Mouse (Mus musculus) neural tube, embryonic 13.5 days (tissue): Measurements from ENCODE around the gene Bcl2l11. TPM values are rescaled to one million over a fixed set of nuclear protein-coding genes. Genes with fewer than 3 reads are reported as not detected.

Experiments
- ATAC-seq: fragments of 200-750 bp; cut with Nextera tagmentation; 2 replicates; pipeline ENCODE4 v1.8.0; 2017; ENCODE audit warnings: low read depth, mild to moderate bottlenecking, moderate TSS enrichment, moderate library complexity
- H3K27ac ChIP-seq: fragments of 300-500 bp; sonication (generic); replicated peaks from 2 replicates; pipeline ENCODE4 v1.5.1; 2015; ENCODE audit warnings: moderate library complexity, mild to moderate bottlenecking, inconsistent platforms
- H3K27me3 ChIP-seq: fragments of 300-500 bp; sonication (generic); 2 replicates; pipeline ENCODE4 v1.6.1; 2015; ENCODE audit warnings: mild to moderate bottlenecking, inconsistent platforms
- H3K36me3 ChIP-seq: fragments of 300-500 bp; sonication (generic); 2 replicates; pipeline ENCODE4 v1.6.1; 2015; ENCODE audit warnings: mild to moderate bottlenecking, inconsistent platforms
- H3K4me1 ChIP-seq: fragments of 300-500 bp; sonication (generic); replicated peaks from 2 replicates; pipeline ENCODE4 v1.6.1; 2015; ENCODE audit warnings: inconsistent platforms
- H3K4me2 ChIP-seq: fragments of 300-500 bp; sonication (generic); 2 replicates; pipeline ENCODE4 v1.6.1; 2015; ENCODE audit warnings: inconsistent platforms, mild to moderate bottlenecking, moderate library complexity
- H3K4me3 ChIP-seq: fragments of 300-500 bp; sonication (generic); 2 replicates; pipeline ENCODE4 v1.5.1; 2015; ENCODE audit warnings: mild to moderate bottlenecking, inconsistent platforms
- H3K9ac ChIP-seq: fragments of 300-500 bp; sonication (generic); 2 replicates; pipeline ENCODE4 v1.6.1; 2015; ENCODE audit warnings: moderate library complexity, mild to moderate bottlenecking, inconsistent platforms
- H3K9me3 ChIP-seq: fragments of 300-500 bp; sonication (generic); 2 replicates; pipeline ENCODE4 v1.6.1; 2016; ENCODE audit warnings: inconsistent platforms
- WGBS: fragments of 180-500 bp; shearing (Covaris S2); methylation state at CpG from one replicate; pipeline ENCODE4 v1.1.7; 2015; 5-methylcytosine and 5-hydroxymethylcytosine counted together
- polyA plus RNA-seq: library from polyadenylated mRNA; unstranded; fragments of >200 nt; fragmentation: Nextera tagmentation; extraction: Ambion mirVana; gene quantifications from 2 replicates; pipeline ENCODE4 v1.2.1, GENCODE M21; 2015

The Bcl2l11 gene
- polyA plus RNA-seq, 1 experiment from 2014 or later, result 14.8 TPM

DNA sequence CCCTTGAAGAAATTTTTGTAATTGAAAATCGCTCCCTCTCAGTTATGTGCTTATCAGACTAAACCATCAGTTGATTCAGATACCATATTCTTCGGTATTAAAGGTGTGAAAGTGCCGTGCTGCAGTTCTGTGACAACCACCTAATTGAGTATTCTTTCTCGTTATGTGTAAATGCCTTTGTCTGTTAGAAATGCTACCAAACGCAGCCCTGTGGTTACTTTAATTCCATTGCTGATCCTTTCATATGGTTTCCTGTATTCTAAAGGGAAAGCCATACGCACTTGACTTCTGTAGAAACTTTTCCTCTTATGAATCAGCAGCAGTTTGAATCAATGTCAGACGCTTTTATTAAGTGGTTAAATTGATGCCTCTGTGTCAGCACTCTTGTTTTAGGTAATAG is 8.2 kb upstream of the Bcl2l11 start:
- Histone ChIP-seq H3K4me3 (no peak overlapping the region), H3K9ac (no peak overlapping the region), H3K9me3 (no peaks in the 10 kb centered on the region), H3K4me2 (no peak overlapping the region), H3K27me3 (peaks cover 16% of the 10 kb centered on the region), H3K4me1 (peaks cover 2% of the 10 kb centered on the region), H3K27ac (no peak overlapping the region), H3K36me3 (no peaks in the 10 kb centered on the region)
- ATAC-seq, result no peak
- 77% methylated on average over 7 of the region's 7 CpGs for WGBS

DNA sequence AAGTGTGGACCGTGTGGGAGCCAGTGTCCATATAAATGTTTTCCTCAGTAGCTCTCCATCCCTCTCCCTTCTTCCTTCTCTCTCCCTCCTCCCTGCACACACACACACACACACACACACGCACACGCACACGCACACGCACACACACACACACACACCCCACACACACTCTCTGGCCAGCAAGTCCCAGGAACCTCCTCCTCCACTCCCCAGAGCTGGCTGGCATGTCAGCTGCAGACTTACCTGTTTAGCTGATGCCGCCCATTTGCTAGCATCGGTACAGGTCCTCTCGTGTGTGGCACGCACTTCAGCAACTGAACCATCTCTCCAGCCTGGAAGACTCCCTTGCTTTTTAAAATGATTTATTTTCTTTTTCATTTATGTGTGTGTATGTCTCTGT is 6.9 kb upstream of the Bcl2l11 start:
- Histone ChIP-seq H3K9ac (no peak overlapping the region), H3K9me3 (no peaks in the 10 kb centered on the region), H3K27ac (no peak overlapping the region), H3K4me2 (no peak overlapping the region), H3K27me3 (peaks cover 30% of the 10 kb centered on the region), H3K4me1 (peaks cover 15% of the 10 kb centered on the region), H3K36me3 (no peaks in the 10 kb centered on the region), H3K4me3 (no peak overlapping the region)
- WGBS, result 96% methylated on average over 9 of the region's 9 CpGs
- no peak for ATAC-seq

DNA sequence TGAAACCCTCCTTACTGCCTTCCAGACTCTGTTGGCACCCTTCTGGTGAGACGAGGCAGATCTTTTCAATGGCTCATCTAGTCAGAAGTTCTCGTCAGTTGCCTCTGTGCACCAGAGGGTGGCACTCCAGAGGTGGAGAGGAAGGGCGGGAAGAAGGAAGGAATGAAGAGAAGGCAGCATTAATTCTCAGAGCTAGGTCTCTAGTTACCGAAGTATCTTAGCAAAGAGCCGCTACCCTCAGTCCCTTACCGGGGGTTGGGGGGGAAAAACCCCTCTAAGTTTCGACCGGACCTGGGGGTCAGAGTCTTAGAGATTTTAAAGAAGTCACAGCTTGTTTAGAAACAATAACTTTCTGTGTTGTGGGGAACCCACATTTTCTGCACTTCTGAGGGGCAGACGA is 3.3 kb upstream of the Bcl2l11 start:
- Histone ChIP-seq H3K27me3 (peaks cover 42% of the 10 kb centered on the region), H3K9ac (0 out of 2 replicates have a peak overlapping the region, but pooled peaks have one; percentile 31), H3K9me3 (no peaks in the 10 kb centered on the region), H3K4me2 (peak overlapping the region; percentile 85), H3K4me3 (peak overlapping the region; percentile 64), H3K36me3 (no peaks in the 10 kb centered on the region), H3K27ac (no peak overlapping the region), H3K4me1 (peaks cover 36% of the 10 kb centered on the region)
- WGBS, result 1% methylated on average over 9 of the region's 9 CpGs
- no peak for ATAC-seq

DNA sequence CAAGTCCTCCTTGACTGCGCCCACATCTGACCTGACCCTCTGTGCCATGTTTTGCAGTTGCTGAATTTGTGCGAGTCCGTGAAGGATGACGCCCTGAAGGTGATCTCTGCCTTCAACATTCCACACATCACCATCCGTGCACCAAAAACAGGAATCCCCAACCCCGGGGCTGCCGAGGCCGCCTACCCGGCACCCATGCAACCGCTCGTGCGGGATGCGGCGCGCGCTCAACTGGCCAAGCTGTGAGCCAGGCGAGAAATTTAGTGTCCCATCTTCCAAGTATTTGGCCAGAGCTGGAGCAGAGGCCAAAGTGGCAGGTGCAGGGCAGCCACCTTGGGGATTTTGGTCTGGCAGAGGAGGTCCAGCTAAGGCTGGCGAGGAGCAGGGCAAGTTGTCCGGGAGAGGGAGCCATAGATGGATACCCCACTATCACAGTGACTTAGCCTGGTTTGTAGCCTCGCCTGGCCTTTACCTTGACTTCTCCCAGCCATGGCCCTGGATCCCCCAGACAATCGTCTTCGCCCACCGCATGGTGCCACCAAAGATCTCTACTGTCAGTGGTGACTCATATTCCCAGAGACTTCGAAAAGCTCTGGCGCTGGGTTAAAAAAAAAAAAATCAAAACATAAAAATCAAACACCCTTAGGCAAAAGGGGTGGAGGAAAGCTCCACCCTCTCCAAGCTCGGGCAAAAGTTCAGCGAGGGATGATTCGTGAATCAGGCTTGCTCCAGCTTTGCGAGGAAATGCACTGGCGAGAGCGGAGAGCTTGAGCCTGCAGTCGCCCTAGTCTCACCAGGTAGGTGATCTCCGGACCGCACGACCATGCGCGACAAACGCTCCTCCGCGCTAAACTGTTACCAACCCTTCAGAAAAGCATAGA is 2.7 kb upstream of the Bcl2l11 start:
- H3K36me3 ChIP-seq, result no peaks in the 10 kb centered on the region
- peak overlapping the region; percentile 64 for H3K4me3 ChIP-seq
- 0 out of 2 replicates have a peak overlapping the region, but pooled peaks have one; percentile 31 for H3K9ac ChIP-seq
- H3K4me1 ChIP-seq, result peaks cover 39% of the 10 kb centered on the region
- H3K27ac ChIP-seq, result no peak overlapping the region
- ATAC-seq, result no peak
- whole genome bisulfite sequencing, result 1% methylated on average over 40 of the region's 40 CpGs
- no peaks in the 10 kb centered on the region for H3K9me3 ChIP-seq
- H3K27me3 ChIP-seq, result peaks cover 42% of the 10 kb centered on the region
- peak overlapping the region; percentile 85 for H3K4me2 ChIP-seq

DNA sequence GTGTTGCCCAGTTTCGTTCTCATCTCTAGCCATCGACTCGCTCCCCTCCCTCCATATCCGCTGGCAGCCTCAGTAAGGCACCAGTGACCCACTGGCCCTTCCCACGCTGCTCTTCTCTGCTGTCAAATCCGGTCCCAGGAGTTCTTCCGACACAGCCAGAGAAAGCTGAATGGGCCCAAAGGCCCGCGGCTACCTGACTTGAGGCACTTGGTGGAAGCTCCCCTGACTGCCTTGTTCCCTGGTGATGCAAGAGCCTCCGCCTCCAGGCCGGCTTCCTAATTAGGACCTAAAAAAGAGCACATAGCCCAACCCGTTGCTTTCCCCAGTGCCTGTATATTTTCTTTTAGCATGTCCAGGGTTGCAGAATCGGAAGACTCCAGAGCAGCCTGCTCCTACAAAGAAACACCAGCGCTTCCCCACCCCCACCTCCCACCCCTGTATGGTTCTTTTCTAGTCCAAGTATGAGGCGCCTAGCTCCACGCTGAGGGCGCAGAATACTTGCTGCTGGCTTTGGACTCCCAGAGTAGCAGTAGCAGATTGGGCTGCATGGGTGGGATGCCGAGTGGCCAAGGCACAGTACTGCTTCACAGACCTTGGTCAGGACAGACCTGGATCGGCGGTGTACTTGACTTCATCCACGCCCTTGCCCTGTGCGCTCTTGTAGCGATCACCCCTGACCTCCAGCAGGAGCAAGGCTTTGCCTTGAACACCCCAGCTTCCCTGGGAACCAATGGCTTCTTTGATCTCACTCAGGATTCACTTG is 1.7 kb upstream of the Bcl2l11 start:
- peaks cover 49% of the 10 kb centered on the region for H3K4me1 ChIP-seq
- WGBS, result 4% methylated on average over 23 of the region's 23 CpGs
- no peak overlapping the region for H3K27ac ChIP-seq
- H3K9me3 ChIP-seq, result no peaks in the 10 kb centered on the region
- H3K4me3 ChIP-seq, result peak overlapping the region; percentile 64
- H3K9ac ChIP-seq, result 0 out of 2 replicates have a peak overlapping the region, but pooled peaks have one; percentile 44
- peak overlapping the region; percentile 85 for H3K4me2 ChIP-seq
- no peak for ATAC-seq
- no peaks in the 10 kb centered on the region for H3K36me3 ChIP-seq
- H3K27me3 ChIP-seq, result peaks cover 42% of the 10 kb centered on the region

DNA sequence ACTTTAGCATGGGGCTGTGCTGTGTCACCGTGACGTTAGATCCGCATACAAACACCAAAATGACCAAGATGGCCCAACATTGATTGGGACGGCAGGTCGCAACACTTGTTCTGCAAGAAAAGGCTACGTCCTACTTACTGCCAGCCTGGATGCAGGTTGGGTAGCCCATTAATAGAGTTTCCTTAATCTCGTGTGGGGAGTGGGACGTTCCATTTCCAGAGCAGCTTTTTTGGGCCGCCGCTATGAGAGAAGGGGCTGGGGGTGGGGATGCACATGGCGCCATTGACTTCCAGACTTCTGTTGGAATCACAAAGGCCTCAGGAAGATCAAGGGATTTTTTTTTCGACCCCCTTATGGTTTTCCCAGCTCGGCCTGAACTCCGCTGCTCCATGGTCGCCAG is 1.1 kb upstream of the Bcl2l11 start:
- peaks cover 53% of the 10 kb centered on the region for H3K4me1 ChIP-seq
- no peak overlapping the region for H3K27ac ChIP-seq
- peak overlapping the region; percentile 86 for H3K9ac ChIP-seq
- peaks cover 42% of the 10 kb centered on the region for H3K27me3 ChIP-seq
- H3K36me3 ChIP-seq, result no peaks in the 10 kb centered on the region
- H3K9me3 ChIP-seq, result no peaks in the 10 kb centered on the region
- H3K4me2 ChIP-seq, result peak overlapping the region; percentile 85
- ATAC-seq, result no peak
- 2% methylated on average over 15 of the region's 15 CpGs for WGBS
- H3K4me3 ChIP-seq, result peak overlapping the region; percentile 64

DNA sequence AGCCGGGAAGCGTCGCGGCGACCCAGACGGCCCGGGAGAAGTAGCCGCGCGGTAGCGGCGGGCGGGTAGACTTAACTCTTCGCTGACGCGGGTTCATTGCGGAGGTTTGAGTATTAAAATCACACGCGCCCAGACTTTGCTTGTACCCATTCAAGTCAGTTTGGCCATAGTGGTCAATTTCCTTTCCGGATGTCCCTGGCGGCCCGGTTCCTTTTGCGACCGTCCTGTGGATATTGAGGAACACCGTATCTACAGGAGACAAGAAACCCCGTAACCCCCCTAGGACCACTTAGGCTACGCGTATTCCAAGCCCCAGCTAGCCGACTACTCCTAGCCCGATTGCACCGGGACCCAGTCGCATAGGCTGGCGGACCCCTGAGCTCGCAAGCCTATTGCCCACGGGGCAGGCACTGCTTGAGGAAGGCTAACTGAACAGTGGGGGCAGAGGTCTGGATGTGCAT is 783 bp downstream of the Bcl2l11 start:
- Histone ChIP-seq H3K36me3 (peaks cover 7% of the 10 kb centered on the region), H3K27ac (peak overlapping the region; percentile 80; the same call in 1 of the 2 replicates), H3K9me3 (no peaks in the 10 kb centered on the region), H3K4me1 (peaks cover 68% of the 10 kb centered on the region), H3K4me3 (peak overlapping the region; percentile 64), H3K27me3 (peaks cover 36% of the 10 kb centered on the region), H3K9ac (peak overlapping the region; percentile 86), H3K4me2 (peak overlapping the region; percentile 85)
- ATAC-seq, result peak; percentile 15
- WGBS, result under 1% methylated on average over 35 of the region's 35 CpGs

DNA sequence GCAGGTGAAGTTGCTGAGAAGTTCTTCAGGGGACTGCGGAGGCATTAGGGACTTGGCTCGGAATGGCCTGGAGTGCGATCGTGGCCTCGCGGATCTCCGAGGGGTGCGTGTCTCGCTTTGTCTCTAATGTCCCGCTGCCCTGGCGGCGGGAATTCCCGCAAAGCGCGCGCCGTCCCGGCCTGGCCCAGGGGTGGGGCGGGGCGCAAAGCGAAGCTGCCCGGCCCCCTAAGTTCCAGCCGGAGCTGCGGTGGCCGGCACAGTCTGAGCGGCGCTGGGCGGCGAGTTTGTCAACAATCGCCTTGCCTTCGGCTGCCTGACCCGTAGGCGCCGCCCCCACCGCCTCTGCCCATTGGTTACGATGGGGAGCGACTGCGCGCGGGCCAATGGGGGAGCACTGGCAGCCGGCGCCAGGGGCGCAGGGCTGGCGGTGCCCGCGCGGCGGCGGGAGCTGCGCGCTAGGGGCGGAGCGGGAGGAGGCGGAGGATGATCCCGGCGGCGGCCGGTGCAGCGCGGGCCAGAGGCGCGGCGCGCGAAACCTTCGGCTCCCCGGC is 1.4 kb downstream of the Bcl2l11 start:
- peak overlapping the region; percentile 88 for H3K27ac ChIP-seq
- peaks cover 10% of the 10 kb centered on the region for H3K36me3 ChIP-seq
- H3K4me3 ChIP-seq, result peak overlapping the region; percentile 64
- peak overlapping the region; percentile 86 for H3K9ac ChIP-seq
- peaks cover 30% of the 10 kb centered on the region for H3K27me3 ChIP-seq
- WGBS, result under 1% methylated on average over 67 of the region's 67 CpGs
- peak; percentile 91 for ATAC-seq
- peaks cover 68% of the 10 kb centered on the region for H3K4me1 ChIP-seq
- H3K9me3 ChIP-seq, result no peaks in the 10 kb centered on the region
- H3K4me2 ChIP-seq, result peak overlapping the region; percentile 85

DNA sequence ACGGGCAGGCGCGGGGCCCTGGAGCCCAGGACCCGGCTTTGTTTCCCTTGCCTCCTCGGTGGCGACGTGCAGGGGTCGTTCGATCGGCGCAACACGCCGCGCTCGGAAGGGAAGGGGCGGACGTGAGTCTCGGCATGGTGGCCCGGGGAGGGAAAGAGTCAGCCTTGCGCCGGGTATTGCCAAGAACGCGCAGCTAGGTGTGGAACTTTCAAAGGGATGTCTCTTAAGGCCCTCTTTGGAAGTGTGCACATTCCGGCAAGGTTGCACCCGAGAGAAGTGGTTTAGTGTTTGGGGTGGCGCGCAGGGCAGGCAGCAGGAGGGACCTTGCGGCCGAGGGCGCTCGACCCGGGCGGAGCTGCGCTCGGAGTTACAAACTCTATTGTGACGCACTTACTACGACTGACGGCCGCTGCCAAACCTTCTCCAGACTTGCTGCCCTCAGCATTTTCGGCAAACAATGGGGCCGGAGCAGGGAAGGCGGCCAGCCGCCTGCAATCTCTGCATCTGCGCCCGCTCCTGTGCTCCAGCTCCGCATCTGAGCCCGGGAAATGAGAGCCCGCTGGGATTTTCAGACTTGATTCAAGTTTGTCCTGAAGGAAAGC is 2.0 kb downstream of the Bcl2l11 start:
- Histone ChIP-seq H3K27ac (peak overlapping the region; percentile 88), H3K4me1 (peaks cover 64% of the 10 kb centered on the region), H3K4me2 (peak overlapping the region; percentile 85), H3K36me3 (peaks cover 13% of the 10 kb centered on the region), H3K27me3 (peaks cover 24% of the 10 kb centered on the region), H3K9ac (peak overlapping the region; percentile 86), H3K4me3 (peak overlapping the region; percentile 64), H3K9me3 (no peaks in the 10 kb centered on the region)
- peak; percentile 22 for ATAC-seq
- under 1% methylated on average over 45 of the region's 48 CpGs for WGBS

DNA sequence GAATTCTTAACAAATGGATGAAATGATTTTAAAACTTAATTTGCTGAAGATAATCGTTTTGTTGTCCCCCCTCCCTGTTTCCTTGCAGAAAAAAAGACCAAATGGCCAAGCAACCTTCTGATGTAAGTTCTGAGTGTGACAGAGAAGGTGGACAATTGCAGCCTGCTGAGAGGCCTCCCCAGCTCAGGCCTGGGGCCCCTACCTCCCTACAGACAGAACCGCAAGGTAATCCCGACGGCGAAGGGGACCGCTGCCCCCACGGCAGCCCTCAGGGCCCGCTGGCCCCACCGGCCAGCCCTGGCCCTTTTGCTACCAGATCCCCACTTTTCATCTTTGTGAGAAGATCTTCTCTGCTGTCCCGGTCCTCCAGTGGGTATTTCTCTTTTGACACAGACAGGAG is 2.7 kb downstream of the Bcl2l11 start:
- no peak for ATAC-seq
- no peaks in the 10 kb centered on the region for H3K9me3 ChIP-seq
- WGBS, result 19% methylated on average over 10 of the region's 10 CpGs
- peaks cover 17% of the 10 kb centered on the region for H3K27me3 ChIP-seq
- H3K27ac ChIP-seq, result 0 out of 2 replicates have a peak overlapping the region, but pooled peaks have one; percentile 88
- peaks cover 20% of the 10 kb centered on the region for H3K36me3 ChIP-seq
- H3K9ac ChIP-seq, result peak overlapping the region; percentile 86
- peaks cover 57% of the 10 kb centered on the region for H3K4me1 ChIP-seq
- H3K4me3 ChIP-seq, result peak overlapping the region; percentile 64
- peak overlapping the region; percentile 85 for H3K4me2 ChIP-seq

DNA sequence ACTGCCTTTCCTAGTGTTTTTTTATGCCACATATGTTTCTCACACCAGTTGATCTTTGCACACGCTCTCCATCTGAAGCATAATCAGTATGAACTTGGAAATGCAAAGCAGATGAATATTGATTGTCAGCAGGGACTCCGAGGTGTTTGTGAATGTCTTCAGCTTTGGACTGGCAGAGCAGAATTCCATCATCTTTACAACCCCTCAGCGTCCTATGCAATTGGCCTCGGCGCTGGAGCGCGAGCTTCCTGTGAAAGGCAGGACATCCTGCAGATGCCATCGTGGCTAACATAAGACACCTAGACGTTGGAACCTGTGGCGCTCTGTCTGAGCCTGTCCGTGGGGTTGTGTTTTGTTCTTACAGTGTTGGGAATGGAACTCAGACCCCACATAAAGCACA is 5.7 kb downstream of the Bcl2l11 start:
- H3K4me1 ChIP-seq, result peaks cover 59% of the 10 kb centered on the region

More for the DNA sequence above, 5.7 kb downstream of the Bcl2l11 start:
- H3K27ac ChIP-seq, result no peak overlapping the region
- H3K9me3 ChIP-seq, result no peaks in the 10 kb centered on the region
- 87% methylated on average over 11 of the region's 11 CpGs for WGBS
- no peak overlapping the region for H3K4me2 ChIP-seq
- H3K9ac ChIP-seq, result no peak overlapping the region
- H3K27me3 ChIP-seq, result no peaks in the 10 kb centered on the region; the same call in 1 of the 2 replicates
- no peak for ATAC-seq
- H3K4me3 ChIP-seq, result no peak overlapping the region
- H3K36me3 ChIP-seq, result peaks cover 20% of the 10 kb centered on the region
